ENCODE assay signal across 8 mouse cellular contexts in the genomic region with DNA sequence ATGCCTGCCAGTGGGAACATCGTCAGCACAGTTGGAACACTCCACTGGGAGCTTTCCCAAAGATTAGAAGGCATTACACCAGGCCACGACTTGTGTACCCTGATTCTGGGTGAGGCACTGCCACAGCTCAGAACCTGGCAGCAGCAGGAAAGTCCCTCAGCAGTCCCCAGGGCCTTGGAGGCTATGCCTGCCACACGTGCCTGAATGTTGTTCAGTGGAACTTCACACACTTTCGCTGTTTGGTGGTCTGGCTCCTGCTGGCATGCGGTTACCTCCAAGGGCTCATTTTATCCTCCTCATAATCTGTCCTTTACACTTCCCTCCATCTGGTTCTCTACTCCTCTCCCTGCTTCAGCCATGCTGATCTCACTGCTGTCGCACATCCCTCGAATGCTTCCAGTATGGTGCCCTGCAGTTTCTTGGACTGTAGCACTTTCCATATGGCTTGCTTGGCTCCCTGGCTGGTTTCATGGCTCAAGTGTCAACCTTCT. TPM values are rescaled to one million over a fixed set of nuclear protein-coding genes. Genes with fewer than 3 reads are reported as not detected.
DNase-seq lines count a peak whose midpoint lies in the region; ATAC-seq lines count a peak whose summit lies in the region.

No protein-coding gene starts in this region.

- ATAC-seq in heart, embryonic 12.5 days (ENCODE audit: insufficient number of reproducible peaks, low FRiP score), result no peak
- ATAC-seq in liver, embryonic 15.5 days (ENCODE audit: insufficient read depth), result no peak

- peak overlapping the region; percentile 83; the same call in 1 of the 2 replicates for H3K4me2 ChIP-seq in heart, embryonic 12.5 days
- H3K4me2 ChIP-seq in liver, embryonic 15.5 days, result peak overlapping the region; percentile 97

- intact Hi-C loops in heart, postnatal 25 days (cut with DNase I), result loop anchor here (2.0 to 5.0 kb wide), 4 partner anchors 82 to 284 kb away; partner anchors contain the start of genes Aph1b and Usp3
- intact Hi-C loops in left cerebral cortex, postnatal 10 days (cut with DNase I), result loop anchor here (5.0 to 10.0 kb wide), 4 partner anchors 84 to 464 kb away; partner anchors contain the start of genes Lactb and Usp3

- no peak overlapping the region for H3K9ac ChIP-seq in heart, embryonic 12.5 days
- no peak overlapping the region for H3K9ac ChIP-seq in liver, embryonic 15.5 days

- H3K27me3 ChIP-seq in heart, embryonic 12.5 days (replicated peaks), result no peaks in the 10 kb centered on the region
- H3K27me3 ChIP-seq in liver, embryonic 15.5 days, result no peaks in the 10 kb centered on the region

- peak; percentile 97 for DNase-seq in heart, adult 11 months
- no peak for DNase-seq in heart, postnatal 25 days (ENCODE audit: low spot score)
- peak; percentile 82 for DNase-seq in cerebellum, adult 11-12 months
- no peak for DNase-seq in frontal cortex, postnatal 25 days (ENCODE audit: low spot score in 2 of 2)
- DNase-seq in left cerebral cortex, postnatal 10 days (ENCODE audit: extremely low spot score in 1 of 2, low spot score in 2 of 2), result no peak
- no peak for DNase-seq in spleen, adult 12 weeks (ENCODE audit: low spot score)

- peak overlapping the region; percentile 18 for H3K27ac ChIP-seq in heart, embryonic 12.5 days (ENCODE audit: poor library complexity, severe bottlenecking)
- peak overlapping the region; percentile 93; the same call in 1 of the 2 replicates for H3K27ac ChIP-seq in liver, embryonic 15.5 days (replicated peaks)

- H3K4me3 ChIP-seq in heart, embryonic 12.5 days, result no peak overlapping the region
- H3K4me3 ChIP-seq in liver, embryonic 15.5 days (replicated peaks), result peak overlapping the region; percentile 69

- WGBS in heart, embryonic 12.5 days, result 78% methylated on average over 7 of the region's 7 CpGs
- WGBS in liver, embryonic 15.5 days (ENCODE audit: insufficient replicate concordance), result 86% methylated on average over 7 of the region's 7 CpGs

- H3K4me1 ChIP-seq in heart, embryonic 12.5 days (replicated peaks), result peaks cover 33% of the 10 kb centered on the region
- peaks cover 74% of the 10 kb centered on the region for H3K4me1 ChIP-seq in liver, embryonic 15.5 days (replicated peaks)

- peaks cover 44% of the 10 kb centered on the region for H3K36me3 ChIP-seq in heart, embryonic 12.5 days
- peaks cover 76% of the 10 kb centered on the region for H3K36me3 ChIP-seq in liver, embryonic 15.5 days (replicated peaks)

- H3K9me3 ChIP-seq in heart, embryonic 12.5 days (replicated peaks), result no peaks in the 10 kb centered on the region
- no peaks in the 10 kb centered on the region for H3K9me3 ChIP-seq in liver, embryonic 15.5 days (replicated peaks)

RNA-seq across cellular contexts. Expression of gene Fbxl22, which starts 4.0 kb away (rescaled TPM):
- total RNA-seq in heart, postnatal 25 days (2021), result 10 to 100 TPM; 45.9 to 49.2 TPM
- polyA plus RNA-seq in heart, embryonic 12.5 days (2016; fragmentation: Nextera tagmentation; extraction: Ambion mirVana), result 62.2 and 63.9 TPM in 2 replicates
- polyA plus RNA-seq in liver, embryonic 15.5 days (2015; fragmentation: Nextera tagmentation; extraction: Ambion mirVana), result 1.0 and 1.5 TPM in 2 replicates
- under 1 TPM; 0.28 to 0.36 TPM for total RNA-seq in left cerebral cortex, postnatal 10 days (2021)

Comparison
In these comparisons a context has a peak if more than half of its experiments do, and no peak if none do; other contexts are left out.
1. DNase-seq: peak in heart, adult 11 months (single experiment) and cerebellum, adult 11-12 months (single experiment); none in heart, postnatal 25 days (single experiment), frontal cortex, postnatal 25 days (0 of 2), left cerebral cortex, postnatal 10 days (0 of 2) and spleen, adult 12 weeks (single experiment).
2. RNA of gene Fbxl22, which starts 4.0 kb away (total RNA-seq): 45.9 to 49.2 TPM in heart, postnatal 25 days; 0.28 to 0.36 TPM in left cerebral cortex, postnatal 10 days; every median in the first group is over 10 times any median in the second.